Mouse (Mus musculus): ENCODE results near the gene Pycr1. TPM values are rescaled to one million over a fixed set of nuclear protein-coding genes. Genes with fewer than 3 reads are reported as not detected.
A peak's percentile ranks its signal among the peaks of the same experiment; 100 is the strongest.

The Pycr1 gene
- total RNA-seq, 1 experiment = 19.0 TPM

DNA sequence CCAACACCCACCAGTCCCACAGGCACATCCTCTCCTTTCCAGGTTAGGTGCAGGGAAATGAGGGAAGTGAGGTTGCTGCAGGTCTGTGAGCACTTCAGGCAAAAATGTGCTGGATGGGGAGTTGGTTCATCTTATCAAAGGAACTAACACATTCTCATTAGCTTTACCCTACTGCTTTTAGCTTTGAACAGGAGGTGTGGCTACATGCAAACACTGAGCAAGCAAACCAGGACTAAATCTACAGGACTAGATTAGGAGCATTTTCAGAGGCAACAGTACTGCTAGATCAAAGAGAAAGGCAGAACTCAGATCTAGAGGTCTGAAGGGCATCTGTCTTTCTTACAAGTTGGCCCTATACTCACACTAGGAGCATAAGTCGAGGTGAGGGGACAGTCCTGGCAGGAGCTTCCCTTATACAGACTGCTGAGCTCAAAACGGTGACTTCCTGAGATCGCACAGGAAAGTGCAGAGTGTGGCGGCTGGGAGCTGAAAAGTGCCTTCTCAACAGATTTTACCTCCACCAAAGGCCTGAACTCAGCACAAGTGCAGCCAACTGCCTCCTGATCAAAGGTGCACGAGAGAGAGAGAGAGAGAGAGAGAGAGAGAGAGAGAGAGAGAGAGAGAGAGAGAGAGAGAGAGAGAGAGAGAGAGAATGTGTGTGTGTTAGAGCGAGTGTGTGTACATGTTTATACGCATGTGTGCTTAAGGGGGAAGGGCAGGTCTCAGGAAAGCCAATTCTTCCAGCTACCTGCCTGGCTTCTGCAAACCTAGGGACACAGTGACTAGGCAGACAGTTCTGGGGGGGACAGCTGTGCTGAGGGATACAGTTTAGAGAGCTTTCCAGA lies 12.5 kb downstream of the Pycr1 start:
- peak overlapping the region; percentile 61; the same call in 1 of the 2 replicates for H3K9ac ChIP-seq (ENCODE audit: insufficient read depth, low read depth, low read length, poor library complexity, severe bottlenecking)
- no peak for TF ChIP-seq ZNF384 (IDR thresholded peaks at IDR 0.05; ENCODE audit: low read depth, low read length)
- no peak for TF ChIP-seq CHD2 (IDR thresholded peaks at IDR 0.05; ENCODE audit: low read depth, low read length)
- no peak for TF ChIP-seq HCFC1 (IDR thresholded peaks at IDR 0.05; ENCODE audit: borderline replicate concordance, insufficient read depth, low read length)
- no peak for TF ChIP-seq ZC3H11A (IDR thresholded peaks at IDR 0.05; ENCODE audit: borderline replicate concordance, low read depth, low read length)
- no peak for TF ChIP-seq MAFK (IDR thresholded peaks at IDR 0.05; ENCODE audit: insufficient read depth, low read depth, low read length)
- peaks cover 23% of the 10 kb centered on the region for H3K36me3 ChIP-seq (ENCODE audit: control insufficient read depth, insufficient read depth, low read length, poor library complexity, severe bottlenecking)
- no peak for DNase-seq (ENCODE audit: low read depth, low spot score)
- H3K9me3 ChIP-seq (ENCODE audit: control insufficient read depth, insufficient read depth, low read depth, low read length) = no peaks in the 10 kb centered on the region
- peaks cover 4 to 35% of the 10 kb centered on the region in 2 experiments for H3K4me1 ChIP-seq (ENCODE audit: control insufficient read depth in 2 of 2, insufficient read depth in 2 of 2, low read length in 2 of 2, poor library complexity in 1 of 2)
- H3K4me3 ChIP-seq (ENCODE audit: insufficient read depth in 1 of 2, low read depth in 1 of 2, low read length in 2 of 2, poor library complexity in 1 of 2, severe bottlenecking in 1 of 2) = no peak overlapping the region; a peak in 1 of 4 replicates
- in situ Hi-C loops (cut with MboI; ENCODE audit: low sequenced_read_pairs in 2 of 2, unreplicated experiment in 2 of 2) = no loop called here
- no peak overlapping the region for H3K27ac ChIP-seq (ENCODE audit: insufficient read depth, low read depth, low read length, poor library complexity, severe bottlenecking)

DNA sequence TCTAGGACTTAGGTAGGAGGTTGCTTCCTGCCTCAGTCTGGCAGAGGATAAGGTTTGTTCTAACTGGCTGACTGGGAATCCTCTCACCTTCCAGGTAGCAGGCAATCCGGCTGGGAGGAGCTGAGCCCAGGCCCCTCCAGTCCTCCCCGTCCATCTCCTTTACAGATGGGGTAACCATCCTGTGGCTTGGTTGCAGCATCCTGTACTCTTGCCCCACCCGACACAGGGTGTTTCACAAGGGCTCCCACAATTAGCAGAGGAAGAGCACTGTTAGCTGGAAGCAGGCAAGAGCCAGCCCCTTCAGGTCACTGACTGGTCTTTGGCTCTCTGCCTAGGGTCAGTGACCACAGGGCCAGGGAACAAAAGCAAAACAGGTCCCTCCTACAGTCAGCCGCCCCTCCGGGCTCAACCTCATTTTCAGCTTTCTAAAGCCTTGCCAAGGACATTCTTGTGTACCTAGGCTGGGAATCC lies 13.1 kb downstream of the Pycr1 start:
- peaks cover 23% of the 10 kb centered on the region for H3K36me3 ChIP-seq (ENCODE audit: control insufficient read depth, insufficient read depth, low read length, poor library complexity, severe bottlenecking)
- H3K27ac ChIP-seq (ENCODE audit: insufficient read depth, low read depth, low read length, poor library complexity, severe bottlenecking) = peak overlapping the region; percentile 56
- no peaks in the 10 kb centered on the region for H3K9me3 ChIP-seq (ENCODE audit: control insufficient read depth, insufficient read depth, low read depth, low read length)
- no peak for DNase-seq (ENCODE audit: low read depth, low spot score)
- H3K4me1 ChIP-seq (ENCODE audit: control insufficient read depth in 2 of 2, insufficient read depth in 2 of 2, low read length in 2 of 2, poor library complexity in 1 of 2) = peaks cover 4 to 33% of the 10 kb centered on the region in 2 experiments
- TF ChIP-seq CHD2 (IDR thresholded peaks at IDR 0.05; ENCODE audit: low read depth, low read length) = no peak
- TF ChIP-seq ZC3H11A (IDR thresholded peaks at IDR 0.05; ENCODE audit: borderline replicate concordance, low read depth, low read length) = no peak
- TF ChIP-seq ZNF384 (IDR thresholded peaks at IDR 0.05; ENCODE audit: low read depth, low read length) = no peak
- no peak for TF ChIP-seq HCFC1 (IDR thresholded peaks at IDR 0.05; ENCODE audit: borderline replicate concordance, insufficient read depth, low read length)
- no peak for TF ChIP-seq MAFK (IDR thresholded peaks at IDR 0.05; ENCODE audit: insufficient read depth, low read depth, low read length)
- H3K9ac ChIP-seq (ENCODE audit: insufficient read depth, low read depth, low read length, poor library complexity, severe bottlenecking) = peak overlapping the region; percentile 61
- peak overlapping the region; percentile 26 to 45; a peak in 3 of 4 replicates for H3K4me3 ChIP-seq (ENCODE audit: insufficient read depth in 1 of 2, low read depth in 1 of 2, low read length in 2 of 2, poor library complexity in 1 of 2, severe bottlenecking in 1 of 2)
- in situ Hi-C loops (cut with MboI; ENCODE audit: low sequenced_read_pairs in 2 of 2, unreplicated experiment in 2 of 2) = no loop called here

GRCm38 (mm10) chr11:120629911-120630310 lies 13.7 kb downstream of the Pycr1 start:
- in situ Hi-C loops (cut with MboI; ENCODE audit: low sequenced_read_pairs in 2 of 2, unreplicated experiment in 2 of 2) = no loop called here
- Histone ChIP-seq H3K9ac (ENCODE audit: insufficient read depth, low read depth, low read length, poor library complexity, severe bottlenecking) (peak overlapping the region; percentile 61), H3K4me1 (ENCODE audit: control insufficient read depth in 2 of 2, insufficient read depth in 2 of 2, low read length in 2 of 2, poor library complexity in 1 of 2) (peaks cover 4 to 33% of the 10 kb centered on the region in 2 experiments), H3K4me3 (ENCODE audit: insufficient read depth in 1 of 2, low read depth in 1 of 2, low read length in 2 of 2, poor library complexity in 1 of 2, severe bottlenecking in 1 of 2) (peak overlapping the region; percentile 26 to 45; a peak in 3 of 4 replicates), H3K36me3 (ENCODE audit: control insufficient read depth, insufficient read depth, low read length, poor library complexity, severe bottlenecking) (peaks cover 23% of the 10 kb centered on the region), H3K27ac (ENCODE audit: insufficient read depth, low read depth, low read length, poor library complexity, severe bottlenecking) (peak overlapping the region; percentile 56), H3K9me3 (ENCODE audit: control insufficient read depth, insufficient read depth, low read depth, low read length) (no peaks in the 10 kb centered on the region)
- DNase-seq (ENCODE audit: low read depth, low spot score) = no peak
- TF ChIP-seq MAFK (IDR thresholded peaks at IDR 0.05; ENCODE audit: insufficient read depth, low read depth, low read length) = peak; percentile 98
- TF ChIP-seq ZNF384 (IDR thresholded peaks at IDR 0.05; ENCODE audit: low read depth, low read length) = no peak

DNA sequence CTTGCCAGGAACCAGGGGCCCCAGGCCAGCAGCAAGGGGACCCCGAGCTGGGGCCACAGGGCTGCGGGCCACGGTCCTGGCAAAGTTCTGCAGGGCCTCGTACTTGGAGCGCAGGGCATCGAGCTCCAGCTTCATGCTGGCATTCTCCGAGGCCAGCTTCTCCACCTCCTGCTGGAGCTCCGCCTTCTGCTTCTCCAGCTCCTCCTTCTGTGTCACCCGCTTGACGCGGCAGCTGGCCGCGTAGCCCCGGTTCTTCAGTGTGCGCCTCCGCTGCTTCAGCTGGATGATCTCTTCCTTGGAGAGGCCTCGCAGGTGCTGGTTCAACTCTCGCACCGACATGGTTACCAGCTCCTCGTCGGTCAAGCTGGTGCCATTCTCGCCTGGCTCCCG lies 14.2 kb downstream of the Pycr1 start:
- H3K4me1 ChIP-seq (ENCODE audit: control insufficient read depth in 2 of 2, insufficient read depth in 2 of 2, low read length in 2 of 2, poor library complexity in 1 of 2) = peaks cover 4 to 33% of the 10 kb centered on the region in 2 experiments
- H3K9ac ChIP-seq (ENCODE audit: insufficient read depth, low read depth, low read length, poor library complexity, severe bottlenecking) = peak overlapping the region; percentile 61
- peak overlapping the region; percentile 56; the same call in 1 of the 2 replicates for H3K27ac ChIP-seq (ENCODE audit: insufficient read depth, low read depth, low read length, poor library complexity, severe bottlenecking)
- TF ChIP-seq ZC3H11A (IDR thresholded peaks at IDR 0.05; ENCODE audit: borderline replicate concordance, low read depth, low read length) (no peak), CHD2 (IDR thresholded peaks at IDR 0.05; ENCODE audit: low read depth, low read length) (no peak), MAFK (IDR thresholded peaks at IDR 0.05; ENCODE audit: insufficient read depth, low read depth, low read length) (no peak), ZNF384 (IDR thresholded peaks at IDR 0.05; ENCODE audit: low read depth, low read length) (no peak), HCFC1 (IDR thresholded peaks at IDR 0.05; ENCODE audit: borderline replicate concordance, insufficient read depth, low read length) (no peak)
- DNase-seq (ENCODE audit: low read depth, low spot score) = no peak
- H3K4me3 ChIP-seq (ENCODE audit: insufficient read depth in 1 of 2, low read depth in 1 of 2, low read length in 2 of 2, poor library complexity in 1 of 2, severe bottlenecking in 1 of 2) = peak overlapping the region; percentile 24 to 26; a peak in 3 of 4 replicates
- no peaks in the 10 kb centered on the region for H3K9me3 ChIP-seq (ENCODE audit: control insufficient read depth, insufficient read depth, low read depth, low read length)
- in situ Hi-C loops (cut with MboI; ENCODE audit: low sequenced_read_pairs in 2 of 2, unreplicated experiment in 2 of 2) = no loop called here
- H3K36me3 ChIP-seq (ENCODE audit: control insufficient read depth, insufficient read depth, low read length, poor library complexity, severe bottlenecking) = peaks cover 23% of the 10 kb centered on the region

Measured in ES-E14 (cell line).